Mouse (Mus musculus) olfactory bulb, adult 2 months (tissue): ENCODE measurements at regions not wholly inside any gene's neighbourhood (a gene's known extent, or its start where the extent isn't known, plus 50 kb on each side); places are given as distances from the start of the nearest gene placed in this dataset.

Experiments
- H3K27ac ChIP-seq: fragments of 200-500 bp; 2 replicates; pipeline ENCODE4 v1.5.1; 2012; ENCODE audit warnings: low read depth, low read length; ENCODE audit not compliant: insufficient read depth
- H3K4me1 ChIP-seq: fragments of 200-500 bp; 2 replicates; pipeline ENCODE4 v1.6.1; 2012; ENCODE audit warnings: low read length; ENCODE audit not compliant: control insufficient read depth, insufficient read depth
- H3K4me3 ChIP-seq: fragments of 200-500 bp; 2 replicates; pipeline ENCODE4 v1.5.1; 2012; ENCODE audit warnings: mild to moderate bottlenecking, low read depth, low read length, moderate library complexity; ENCODE audit not compliant: insufficient read depth
- CTCF ChIP-seq: fragments of 200-500 bp; IDR thresholded peaks from 2 replicates; pipeline ENCODE4 v1.5.1; 2012; ENCODE audit warnings: low read depth, mild to moderate bottlenecking, low read length, moderate library complexity; ENCODE audit not compliant: insufficient read depth
- POLR2A ChIP-seq: fragments of 200-500 bp; IDR thresholded peaks from 2 replicates; pipeline ENCODE4 v1.6.1; 2012; ENCODE audit warnings: mild to moderate bottlenecking, low read depth, low read length, moderate library complexity; ENCODE audit not compliant: insufficient read depth
- WGBS: fragments of 180-500 bp; shearing (Covaris S2); methylation state at CpG from one replicate; pipeline ENCODE4 v1.1.7; 2018; 5-methylcytosine and 5-hydroxymethylcytosine counted together

DNA sequence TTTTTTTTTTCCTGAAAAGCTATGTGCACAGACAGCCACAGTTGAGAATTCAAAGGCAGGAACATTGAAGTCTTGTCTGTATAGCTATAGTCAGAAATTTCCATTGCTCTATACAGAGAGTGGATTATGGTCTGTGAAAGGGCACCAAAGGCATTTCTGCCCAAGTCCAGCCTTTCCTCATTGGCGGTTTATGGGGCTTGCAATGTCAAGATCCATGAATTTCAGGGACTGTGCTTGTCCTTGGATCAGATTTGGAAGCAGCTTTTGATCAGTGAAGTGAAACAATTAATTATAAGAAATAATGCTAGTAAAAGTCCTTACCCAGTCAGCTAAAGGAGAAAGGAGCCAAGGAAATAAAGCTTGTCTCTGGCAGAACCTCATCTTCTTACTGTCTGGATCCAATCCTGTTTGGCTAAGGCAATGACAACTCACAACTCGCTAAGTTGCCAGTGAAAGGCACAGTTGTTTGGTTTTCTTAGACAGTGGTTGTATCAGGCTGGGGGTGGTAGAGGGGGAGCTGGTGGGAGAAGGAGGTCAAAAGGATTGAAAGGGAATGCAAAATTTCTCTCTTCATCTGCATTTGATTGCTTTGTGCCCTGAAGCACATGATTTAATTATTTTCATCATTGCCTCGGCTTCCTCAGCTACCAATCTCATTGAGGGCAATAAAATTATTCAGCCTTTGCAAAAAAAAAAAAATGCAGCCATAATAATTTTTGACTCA lies 574.4 kb upstream of the Lcorl start:
- TF ChIP-seq CTCF: no peak
- no peak for TF ChIP-seq POLR2A
- 55% methylated on average over 3 of the region's 3 CpGs for WGBS
- H3K4me3 ChIP-seq: no peak overlapping the region
- no peak overlapping the region for H3K27ac ChIP-seq
- H3K4me1 ChIP-seq: no peaks in the 10 kb centered on the region

DNA sequence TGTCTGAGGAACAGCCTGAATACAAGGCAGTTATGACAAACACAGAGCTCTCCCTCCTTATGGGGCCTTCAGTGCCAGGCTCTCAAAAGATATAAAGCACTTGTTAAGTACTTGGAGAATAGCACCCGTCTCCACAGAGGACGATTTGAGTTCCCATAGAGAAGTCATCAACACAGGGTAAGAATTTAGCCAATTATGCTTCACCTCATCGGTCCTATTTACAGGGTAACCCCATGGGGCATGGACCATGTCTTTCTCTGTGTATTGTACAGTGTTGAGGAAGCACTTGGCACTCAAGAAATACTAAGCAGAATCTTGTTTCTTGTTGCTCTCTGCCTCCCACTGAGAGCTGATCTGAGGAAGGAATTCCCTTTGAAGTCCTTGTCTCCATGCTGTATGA lies 565.3 kb upstream of the Lcorl start:
- no peak overlapping the region for H3K27ac ChIP-seq
- no peaks in the 10 kb centered on the region for H3K4me1 ChIP-seq
- TF ChIP-seq POLR2A: no peak
- TF ChIP-seq CTCF: no peak
- H3K4me3 ChIP-seq: no peak overlapping the region
- WGBS: 42% methylated on average over 3 of the region's 3 CpGs

DNA sequence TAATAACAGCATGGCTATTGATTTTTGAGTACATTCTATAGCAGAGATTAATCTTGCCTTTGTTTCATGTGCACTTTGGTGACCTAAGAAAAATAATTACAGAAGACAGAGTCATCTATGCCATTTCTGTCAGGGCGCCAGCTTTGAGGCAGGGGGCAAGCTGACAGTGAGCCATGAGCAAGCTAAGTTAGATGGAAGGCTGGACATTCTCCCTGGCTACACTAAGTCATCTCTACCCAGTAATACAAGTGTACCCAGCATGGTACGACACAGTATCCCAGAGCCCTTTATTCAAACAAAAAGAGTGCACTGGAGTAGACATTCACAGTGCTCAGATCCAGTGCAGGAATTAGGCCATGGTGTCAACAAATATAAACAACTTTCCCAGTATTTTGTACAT lies 549.6 kb upstream of the Lcorl start:
- H3K4me1 ChIP-seq: no peaks in the 10 kb centered on the region
- WGBS: 70% methylated on average over 2 of the region's 2 CpGs
- TF ChIP-seq POLR2A (no peak), CTCF (no peak)
- no peak overlapping the region for H3K4me3 ChIP-seq
- no peak overlapping the region for H3K27ac ChIP-seq

DNA sequence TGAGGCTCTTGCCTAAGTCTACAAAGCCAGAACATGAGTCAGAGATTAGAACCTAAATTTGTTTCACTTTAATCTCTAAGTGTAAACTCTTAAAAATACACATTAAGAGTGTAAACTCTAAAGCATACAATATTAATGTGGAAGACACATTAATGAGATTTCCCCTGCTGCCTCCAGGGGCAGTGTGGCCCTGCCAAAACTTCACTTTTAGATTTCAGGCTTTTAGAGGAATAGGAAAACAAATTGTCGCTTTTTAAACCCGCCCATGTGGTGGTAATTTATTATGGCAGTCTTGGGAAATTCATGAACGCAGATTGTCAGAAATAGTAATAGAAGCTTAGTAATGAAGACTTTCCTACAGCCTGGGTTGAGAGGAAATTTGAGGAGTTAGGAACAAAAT lies 549.0 kb upstream of the Lcorl start:
- TF ChIP-seq CTCF: no peak
- TF ChIP-seq POLR2A: no peak
- Histone ChIP-seq H3K27ac (no peak overlapping the region), H3K4me1 (no peaks in the 10 kb centered on the region), H3K4me3 (no peak overlapping the region)
- WGBS: 12% methylated on average over 3 of the region's 3 CpGs

DNA sequence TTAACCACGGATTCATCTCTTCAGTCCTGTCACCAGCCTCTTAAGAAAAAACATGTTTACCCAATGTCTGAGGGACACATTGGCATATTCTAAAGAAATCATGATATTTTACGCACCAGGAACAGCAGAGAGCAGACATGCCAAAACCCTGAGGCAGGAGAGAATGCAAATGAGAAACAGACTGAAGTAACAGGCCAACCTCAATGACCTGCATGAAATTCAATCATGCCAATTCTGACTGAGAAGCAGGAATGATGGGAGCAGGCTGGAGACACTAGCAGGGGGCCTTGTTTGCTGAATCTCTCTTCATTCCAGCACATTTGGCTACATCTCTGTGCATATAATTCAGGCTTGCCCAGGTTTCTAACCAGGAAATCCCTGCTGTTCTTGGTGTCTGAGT lies 529.2 kb upstream of the Lcorl start:
- Histone ChIP-seq H3K4me1 (no peaks in the 10 kb centered on the region), H3K27ac (no peak overlapping the region), H3K4me3 (no peak overlapping the region)
- WGBS: 66% methylated on average over 2 of the region's 2 CpGs
- TF ChIP-seq CTCF: no peak

DNA sequence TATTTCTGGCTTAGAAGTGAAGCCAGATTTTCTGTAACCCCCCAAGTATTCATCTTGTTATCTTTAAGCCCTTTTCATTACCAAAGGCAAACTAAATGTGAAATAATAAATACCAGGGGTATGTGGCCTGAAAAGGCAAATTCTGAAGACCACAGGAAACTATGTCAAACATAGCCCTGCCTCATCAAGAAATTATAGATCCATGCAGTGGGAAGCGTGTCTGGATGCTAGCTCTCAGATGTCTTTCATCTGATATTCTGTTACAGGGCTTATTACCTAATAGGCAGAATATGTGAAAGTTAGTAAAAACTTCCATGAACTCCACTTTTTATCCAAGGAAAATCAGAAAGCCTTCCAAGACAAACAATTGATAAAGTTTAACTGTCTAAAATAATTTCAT lies 509.9 kb upstream of the Lcorl start:
- 80% methylated on average over 1 of the region's 1 CpGs for WGBS

DNA sequence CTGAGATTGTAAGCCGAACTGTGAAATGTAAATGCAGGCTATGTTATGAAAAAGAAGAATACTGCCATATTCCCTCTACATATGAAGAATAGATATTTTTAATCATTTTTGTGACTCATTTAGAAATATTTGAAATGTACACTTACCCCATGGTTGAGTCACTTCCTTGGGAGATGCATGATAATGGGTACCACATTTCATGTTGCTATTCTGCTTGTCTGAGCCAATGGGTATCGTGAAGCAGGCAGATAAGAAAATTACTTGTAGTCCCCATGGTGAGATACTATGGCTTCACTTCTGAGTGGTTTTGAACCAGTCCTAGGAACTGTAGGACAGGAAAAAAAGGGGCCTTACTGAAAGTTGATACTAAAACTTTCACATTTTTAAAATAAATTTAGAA lies 506.2 kb upstream of the Lcorl start:
- WGBS: 96% methylated on average over 2 of the region's 2 CpGs
- Histone ChIP-seq H3K4me3 (no peak overlapping the region), H3K27ac (no peak overlapping the region), H3K4me1 (no peaks in the 10 kb centered on the region)
- TF ChIP-seq CTCF: no peak
- no peak for TF ChIP-seq POLR2A

More for the DNA sequence above, 509.9 kb upstream of the Lcorl start:
- Histone ChIP-seq H3K27ac (no peak overlapping the region), H3K4me1 (no peaks in the 10 kb centered on the region), H3K4me3 (no peak overlapping the region)
- TF ChIP-seq POLR2A (no peak), CTCF (no peak)

DNA sequence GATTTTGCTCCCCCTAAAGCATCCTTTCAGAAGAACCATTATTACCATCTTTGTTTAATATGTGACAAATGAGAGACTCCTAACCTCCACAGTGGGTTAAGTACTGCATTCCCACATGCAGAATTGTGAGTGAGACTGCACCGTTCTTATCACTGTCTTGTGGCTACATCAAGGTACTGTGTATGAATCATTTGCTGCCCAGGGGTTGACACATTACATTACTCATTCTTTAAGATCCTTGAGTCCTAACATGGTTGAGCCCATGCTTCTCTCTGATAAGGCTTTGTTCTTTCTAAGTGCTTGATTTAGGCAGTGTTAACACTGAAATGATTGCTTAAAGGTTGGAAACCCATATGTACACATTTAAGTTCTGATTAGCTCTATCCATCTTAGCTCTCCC lies 504.2 kb upstream of the Lcorl start:
- 88% methylated on average over 1 of the region's 1 CpGs for WGBS
- H3K4me3 ChIP-seq: no peak overlapping the region
- H3K4me1 ChIP-seq: no peaks in the 10 kb centered on the region
- TF ChIP-seq CTCF: no peak
- no peak for TF ChIP-seq POLR2A
- no peak overlapping the region for H3K27ac ChIP-seq

DNA sequence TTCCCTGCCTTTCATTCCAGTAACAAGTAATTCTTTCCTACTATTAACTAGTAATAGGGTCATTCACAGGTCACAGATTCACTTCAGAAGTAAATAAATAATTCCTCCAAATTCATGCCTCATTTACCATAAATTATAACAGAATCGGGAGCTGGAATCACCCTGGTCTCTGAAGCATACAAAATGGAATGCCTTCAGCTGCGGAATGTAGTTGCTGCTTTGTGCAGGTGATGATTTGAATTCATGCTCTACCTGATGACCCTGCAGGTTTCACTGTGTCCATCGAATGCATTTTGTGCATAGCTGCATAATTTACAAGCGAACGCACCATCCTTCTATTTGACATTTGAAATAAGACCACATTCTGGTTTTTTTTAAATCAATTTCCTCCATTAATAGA lies 491.0 kb upstream of the Lcorl start:
- H3K4me3 ChIP-seq: no peak overlapping the region
- TF ChIP-seq POLR2A: no peak
- TF ChIP-seq CTCF: no peak
- H3K27ac ChIP-seq: no peak overlapping the region
- no peaks in the 10 kb centered on the region for H3K4me1 ChIP-seq
- 72% methylated on average over 5 of the region's 5 CpGs for WGBS
